Mouse (Mus musculus) natural killer cell, adult 2 months (primary cell): ENCODE measurements around the gene Ppp1r9b.

Experiments
- DNase-seq, 2 experiments: peaks; one replicate each; pipeline ENCODE4 v3.0.0; 2022; ENCODE audit warnings: low spot score in 2 of 2

The Ppp1r9b gene

DNA sequence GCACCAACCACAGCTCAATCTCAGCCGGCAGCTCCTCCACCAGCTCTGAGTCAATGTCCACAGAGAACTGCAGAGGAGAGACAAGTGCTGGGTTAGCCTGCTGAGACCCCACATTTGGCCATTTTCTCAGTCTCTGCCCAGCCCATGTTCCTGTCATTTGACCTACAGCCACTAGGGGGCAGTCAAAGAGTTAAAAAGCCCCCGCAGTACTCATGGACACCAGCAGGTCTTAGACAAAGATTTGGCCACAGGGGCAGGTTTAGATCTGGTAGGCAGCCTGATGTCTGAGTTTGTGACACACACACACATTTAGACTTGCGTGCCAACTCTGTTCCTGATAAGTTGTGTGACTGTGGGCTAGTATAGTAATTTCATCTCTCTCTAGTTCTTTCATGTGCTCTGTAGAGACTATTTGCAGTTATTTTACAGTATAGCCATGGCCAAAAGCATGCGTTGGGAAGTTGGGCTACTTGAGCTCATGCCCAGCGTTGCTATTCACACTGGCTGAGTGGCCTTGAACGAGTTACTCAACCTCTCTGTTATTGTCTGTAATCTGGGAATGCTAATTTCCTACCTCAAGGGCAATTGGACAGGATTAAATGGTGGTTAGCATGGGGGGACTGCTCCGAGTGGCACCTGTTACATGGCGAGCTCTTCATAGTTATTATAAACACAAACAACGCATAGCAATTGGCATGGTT lies 56.3 kb downstream of the Ppp1r9b start:
- peak; percentile 58 to 68 for DNase-seq

DNA sequence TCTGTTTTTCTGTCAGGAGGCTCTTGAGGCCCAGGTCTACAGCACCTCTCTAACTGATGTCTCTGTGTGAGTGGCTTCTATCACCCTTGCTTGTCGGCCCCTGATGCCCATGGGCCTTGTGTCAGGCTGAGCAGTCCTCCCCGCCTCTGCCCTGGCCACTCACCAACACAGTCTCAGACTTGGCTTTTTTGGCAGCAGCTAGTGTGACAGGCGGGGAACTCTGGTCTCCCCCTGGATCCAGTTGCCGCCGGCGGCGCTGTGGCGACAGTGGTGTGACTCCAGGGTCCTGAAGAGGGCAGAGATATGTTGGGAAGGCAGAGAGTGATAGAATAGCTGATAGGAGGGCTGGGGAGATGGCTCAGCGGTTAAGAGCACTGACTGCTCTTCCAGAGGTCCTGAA lies 62.2 kb downstream of the Ppp1r9b start:
- DNase-seq, result no peak
